Mouse (Mus musculus) central nervous system, embryonic 14 days (tissue): Measurements from ENCODE around the gene Tmprss5. TPM values are rescaled to one million over a fixed set of nuclear protein-coding genes. Genes with fewer than 3 reads are reported as not detected.

Source experiments
- polyA plus RNA-seq: library from polyadenylated mRNA; depleted of rRNA; stranded (reverse); fragments of >200 nt; gene quantifications from 2 replicates; pipeline ENCODE4 v1.2.3, GENCODE M21; 2012; rRNA removed

The Tmprss5 gene
- polyA plus RNA-seq = 1.9 and 2.3 TPM in 2 replicates

DNA sequence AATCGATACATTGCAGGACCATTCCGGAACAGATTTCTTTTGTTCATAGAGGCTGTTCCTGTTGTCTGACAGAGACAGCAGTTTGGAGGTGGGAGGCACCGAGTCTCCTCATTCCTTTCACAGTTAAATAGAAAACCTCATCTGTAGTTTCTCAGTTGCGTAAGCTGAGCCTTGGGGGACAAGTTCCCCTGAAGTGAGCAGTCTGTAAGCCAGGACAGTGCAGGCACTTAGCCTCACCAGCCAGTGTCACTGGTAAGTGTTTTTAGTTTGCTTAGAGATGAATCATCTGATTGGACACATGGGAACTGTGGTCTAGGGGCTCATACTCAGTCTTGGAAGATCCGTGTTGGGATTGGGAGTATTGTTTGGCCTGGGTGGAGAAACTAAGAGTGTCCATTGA lies at the start of gene Tmprss5:
Tmprss5 (plus strand) TSS at position 154 of the 400 bp plus-strand sequence.

DNA sequence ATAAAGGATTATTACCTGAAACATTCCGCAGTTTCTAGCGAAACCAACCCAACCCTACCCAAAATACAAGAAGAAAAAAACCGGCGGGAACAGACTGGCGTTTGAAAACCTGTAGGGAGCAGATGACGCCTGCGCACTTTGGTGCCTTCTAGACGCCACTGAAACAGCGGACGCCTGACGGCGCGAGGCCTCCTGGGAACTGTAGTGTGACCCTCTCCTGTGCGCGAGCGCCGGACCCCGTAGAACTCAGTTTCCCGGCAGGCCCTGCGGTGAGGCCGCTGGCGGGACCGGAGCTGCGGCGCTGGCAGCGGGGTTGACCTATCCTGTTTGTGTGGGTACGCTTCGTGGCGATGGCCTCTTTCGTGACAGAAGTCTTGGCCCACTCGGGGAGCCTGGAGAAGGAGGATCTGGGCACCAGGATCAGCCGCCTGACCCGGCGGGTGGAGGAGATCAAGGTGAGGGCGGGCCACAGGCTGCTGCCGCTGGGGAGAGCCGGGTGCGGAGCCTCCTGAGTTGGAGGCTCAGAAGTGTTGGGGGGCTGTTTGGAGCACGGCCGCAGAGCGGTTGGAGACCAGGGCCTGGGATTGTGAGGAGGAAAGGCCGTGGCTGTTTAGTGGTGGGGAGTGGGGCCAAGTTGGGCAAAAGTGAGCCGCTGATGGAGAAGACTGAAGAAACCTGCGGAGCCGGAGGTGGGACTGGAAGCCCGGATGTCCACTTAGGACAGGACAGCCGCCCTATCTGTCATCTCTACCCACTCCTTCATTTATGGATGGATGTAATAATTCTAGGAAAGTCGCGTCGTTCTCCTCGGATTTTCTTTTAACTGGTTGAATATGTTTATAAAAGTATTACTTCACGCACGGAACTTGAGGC lies 25.5 kb upstream of the Tmprss5 start, which contains the start of gene Zw10:
Zw10 (plus strand) TSS at position 281 of the 873 bp plus-strand sequence.

Other genes starting within 250 kb of the Tmprss5 start
- 3.2 and 3.5 TPM in 2 replicates for gene Zbtb16, start 245.0 kb upstream of the Tmprss5 start, polyA plus RNA-seq
- 2.9 and 4.0 TPM in 2 replicates for gene Htr3a, start 170.2 kb upstream of the Tmprss5 start, polyA plus RNA-seq
- 0.15 and 0.69 TPM in 2 replicates for gene Htr3b, start 116.3 kb upstream of the Tmprss5 start, polyA plus RNA-seq
- gene Usp28, start 95.9 kb upstream of the Tmprss5 start, polyA plus RNA-seq = 51.8 and 52.6 TPM in 2 replicates
- 34.1 and 35.8 TPM in 2 replicates for gene Zw10, start 25.6 kb upstream of the Tmprss5 start, polyA plus RNA-seq
- not detected in 2 replicates for gene Gm4894, start 169.3 kb downstream of the Tmprss5 start, polyA plus RNA-seq